Mouse (Mus musculus): ENCODE measurements around the gene Srrm1.
"Not testable (repeated sequence)": the region's sequence is repeated elsewhere in the genome, so short reads cannot be mapped to it uniquely, and the experiment has no call there.

Srrm1 gene

DNA sequence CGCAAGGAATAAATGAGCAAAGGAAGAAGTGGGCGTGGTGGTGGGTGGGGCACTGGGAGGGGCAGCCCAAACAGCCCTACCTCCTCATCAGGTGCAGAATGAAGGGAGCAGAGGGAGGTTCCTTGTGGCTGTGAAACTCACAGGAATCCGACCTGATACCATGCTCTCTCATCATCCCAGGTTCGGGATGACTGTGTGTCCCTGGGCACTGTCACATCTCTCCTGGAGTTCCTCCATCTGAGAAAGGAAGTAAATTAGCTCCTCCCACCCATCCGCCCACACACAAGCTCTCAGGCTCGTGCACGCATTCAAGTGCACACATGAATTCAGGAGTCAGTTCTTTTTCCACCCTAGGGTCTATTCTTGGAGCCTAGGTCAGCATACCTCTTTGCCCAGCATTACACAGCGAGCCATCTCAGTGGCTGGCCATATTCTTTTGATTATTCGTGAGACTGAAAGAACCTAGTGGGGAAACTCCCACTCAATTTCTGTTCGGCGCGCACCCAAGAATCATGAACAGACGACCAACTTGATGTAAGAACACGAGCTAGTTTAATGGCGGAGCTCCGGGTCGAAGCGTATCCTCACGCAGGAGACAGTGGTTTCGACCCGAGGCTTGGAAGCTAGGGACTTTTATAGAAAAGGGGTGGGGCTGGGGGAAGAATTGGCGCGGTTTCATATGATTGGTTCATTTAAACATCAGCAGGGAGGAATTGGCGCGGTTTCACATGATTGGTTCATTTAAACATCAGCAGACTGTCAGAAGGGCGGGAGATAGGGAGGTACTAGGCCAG, 52.7 kb downstream of the Srrm1 start:
- DNase-seq = no peak

DNA sequence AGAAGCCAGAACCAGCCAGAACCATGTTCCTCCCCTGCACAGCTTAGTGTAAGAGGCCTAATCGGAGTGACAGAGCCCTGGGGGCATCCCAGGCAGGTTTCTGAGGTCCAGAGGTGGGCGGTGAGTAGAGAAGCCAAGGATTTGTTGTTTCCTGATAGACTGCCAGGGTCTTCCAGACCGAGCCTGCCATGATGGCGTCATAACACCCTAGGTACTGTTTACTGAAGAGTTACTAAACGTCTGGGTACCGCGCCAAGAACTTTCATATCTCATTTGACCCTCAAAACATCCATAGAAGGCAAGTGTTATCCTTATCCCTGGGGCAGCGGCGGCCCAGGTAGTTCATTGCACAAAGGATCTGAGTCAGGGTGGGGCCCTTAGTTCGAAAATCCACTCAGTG, 54.4 kb downstream of the Srrm1 start:
- no peak for DNase-seq

DNA sequence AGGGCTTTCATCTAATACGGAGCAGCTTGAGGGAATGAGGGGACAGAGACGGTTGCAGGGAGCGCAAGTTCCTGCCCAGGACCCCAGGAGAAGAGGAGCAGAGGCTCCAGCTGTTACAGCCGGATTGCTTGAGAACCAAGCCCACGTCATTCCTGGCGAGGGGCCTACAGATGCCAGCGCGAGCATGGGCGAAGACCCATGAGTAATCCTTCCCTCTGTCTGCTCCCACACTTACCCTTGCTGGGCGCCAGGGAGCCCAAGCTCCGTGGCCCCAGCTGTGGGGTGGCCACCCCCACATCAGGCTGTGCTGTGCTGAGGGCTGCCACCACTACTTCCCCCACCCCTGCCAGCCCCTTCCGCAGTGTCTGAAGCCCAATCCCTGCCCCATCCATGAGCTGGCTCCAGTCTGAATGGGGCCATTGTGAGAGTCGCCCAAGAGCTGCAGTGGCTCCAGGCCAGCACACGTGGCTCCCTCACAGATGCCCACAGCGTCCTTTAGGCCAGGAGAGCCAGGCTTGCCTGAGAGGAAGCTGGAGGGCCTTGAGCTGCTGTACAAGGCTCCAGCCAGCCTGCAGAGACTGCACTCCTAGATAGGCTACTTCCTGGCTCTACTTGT, 55.1 kb downstream of the Srrm1 start:
- DNase-seq = no peak

DNA sequence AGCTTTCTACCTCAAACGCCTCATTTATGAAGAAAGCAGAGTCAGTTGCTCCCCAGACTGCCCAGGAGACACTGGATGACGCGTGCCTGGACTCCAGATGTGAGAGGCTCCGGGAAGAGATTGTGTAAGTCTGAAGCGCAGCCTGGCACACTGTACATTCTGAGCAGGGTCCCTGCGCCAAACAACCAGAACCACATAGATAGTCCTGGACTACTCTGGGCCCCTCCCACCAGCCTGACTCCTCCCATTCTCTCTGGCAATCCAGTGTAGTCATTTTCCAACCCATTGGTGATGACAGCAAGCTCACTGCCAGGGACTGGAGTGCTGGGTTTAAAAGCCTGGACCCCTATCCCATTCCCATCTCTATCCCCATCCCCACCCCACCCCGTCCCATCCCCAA, 56.0 kb downstream of the Srrm1 start:
- no peak for DNase-seq

DNA sequence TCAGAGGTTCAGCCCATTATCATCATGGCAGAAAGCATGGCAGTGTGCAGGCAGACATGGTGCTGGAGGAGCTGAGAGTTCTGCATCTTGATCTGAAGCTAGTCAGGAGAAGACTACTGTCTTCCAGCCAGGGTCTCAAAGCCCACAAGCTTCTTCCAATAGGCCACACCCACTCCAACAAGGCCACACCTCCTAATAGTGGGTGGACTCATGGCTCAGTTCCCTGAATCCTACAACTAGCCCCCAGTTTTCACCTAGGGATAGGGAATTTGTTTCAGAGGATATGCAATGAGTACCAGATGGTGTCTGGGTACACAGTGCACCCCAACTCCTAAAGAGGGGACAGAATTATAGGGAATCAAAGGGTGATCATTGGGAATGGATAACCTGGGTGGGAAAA, 56.6 kb downstream of the Srrm1 start:
- DNase-seq = no peak

DNA sequence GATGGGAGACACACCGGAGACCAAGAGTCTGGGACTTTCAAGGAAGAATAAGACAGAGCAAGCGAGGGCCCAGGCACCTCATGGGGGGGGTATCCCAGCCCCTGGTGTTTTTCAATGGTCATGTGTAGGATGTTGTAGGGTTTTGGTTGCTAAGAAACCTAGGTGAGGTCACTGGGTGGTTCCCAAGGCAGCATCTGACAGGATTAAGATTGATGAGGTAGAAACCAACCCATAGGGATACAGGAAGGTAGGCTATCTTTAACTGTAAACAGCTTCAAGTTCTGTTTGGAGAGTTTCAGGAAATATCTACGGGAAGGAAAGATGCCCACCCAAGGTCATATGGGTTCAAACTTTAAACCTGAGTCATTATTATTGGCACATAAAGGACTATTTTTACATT, 59.3 kb downstream of the Srrm1 start:
- DNase-seq = no peak

DNA sequence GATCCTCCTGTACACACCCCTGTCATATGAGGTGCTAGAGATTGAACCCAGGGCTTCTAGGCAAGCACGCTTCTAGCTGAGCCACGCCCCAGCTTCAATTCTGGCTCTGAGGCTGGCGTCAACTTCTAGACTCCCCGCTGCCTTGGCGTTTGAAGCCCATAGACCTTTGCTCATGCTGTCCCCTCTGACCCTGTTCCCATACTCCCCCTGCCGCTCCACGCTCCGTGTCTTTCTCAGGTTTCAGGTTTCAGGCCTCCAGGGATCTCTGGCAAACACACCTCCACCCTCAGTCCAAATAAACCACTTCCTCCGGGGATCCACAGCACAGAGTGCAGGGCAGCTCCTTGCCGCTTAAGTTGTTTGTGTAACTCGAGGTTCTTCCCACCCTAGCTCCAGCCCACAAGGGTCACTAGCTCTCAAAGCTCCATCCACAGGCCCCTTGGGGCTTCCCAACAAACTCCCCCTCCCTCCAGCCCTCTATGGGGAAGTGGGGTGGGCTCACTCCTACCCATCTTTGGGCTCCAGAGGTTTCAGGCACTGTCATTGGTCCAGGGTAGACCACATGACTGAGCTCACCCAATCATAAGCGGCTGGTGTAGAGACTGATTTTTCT, 60.5 kb downstream of the Srrm1 start:
- DNase-seq = peak; percentile 64

DNA sequence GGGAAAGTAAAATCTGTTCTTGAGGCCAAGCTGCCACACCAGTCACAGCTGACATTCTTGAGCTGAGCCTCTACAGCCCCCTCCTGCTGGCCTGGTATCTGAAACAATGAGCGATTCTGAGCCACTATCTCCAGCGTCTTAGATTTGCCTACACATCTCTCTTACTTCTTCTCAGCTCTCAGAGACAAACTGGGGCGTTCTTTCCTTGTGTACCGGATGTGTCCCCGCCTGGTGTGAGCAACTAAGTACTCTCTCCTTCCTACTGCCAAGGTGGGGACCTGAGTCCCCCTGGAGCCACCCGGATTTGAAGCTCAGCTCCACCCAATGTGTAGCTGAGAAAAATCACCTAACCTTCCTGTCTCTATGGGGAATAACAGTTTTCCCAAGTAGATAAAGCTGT, 61.3 kb downstream of the Srrm1 start:
- no peak for DNase-seq

DNA sequence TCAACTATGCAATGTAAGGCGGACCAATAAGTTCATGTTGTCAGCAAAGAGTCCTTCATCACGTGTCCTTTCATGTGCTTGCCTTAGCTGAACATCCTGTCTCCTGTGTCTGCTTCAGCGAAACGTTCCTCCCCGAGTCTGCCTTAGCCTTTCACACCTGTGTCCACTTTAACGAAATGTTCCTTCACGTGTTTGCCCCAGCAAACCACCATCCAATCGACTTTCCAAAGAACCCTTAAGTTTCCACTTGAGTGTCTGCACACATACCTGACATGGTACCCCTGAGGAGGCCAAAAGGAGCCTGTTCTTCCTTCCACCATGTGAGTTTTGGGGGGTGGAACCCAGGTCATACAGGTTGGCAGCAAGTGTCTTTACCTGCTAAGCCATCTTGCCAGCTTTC, 61.9 kb downstream of the Srrm1 start:
- DNase-seq = no peak

DNA sequence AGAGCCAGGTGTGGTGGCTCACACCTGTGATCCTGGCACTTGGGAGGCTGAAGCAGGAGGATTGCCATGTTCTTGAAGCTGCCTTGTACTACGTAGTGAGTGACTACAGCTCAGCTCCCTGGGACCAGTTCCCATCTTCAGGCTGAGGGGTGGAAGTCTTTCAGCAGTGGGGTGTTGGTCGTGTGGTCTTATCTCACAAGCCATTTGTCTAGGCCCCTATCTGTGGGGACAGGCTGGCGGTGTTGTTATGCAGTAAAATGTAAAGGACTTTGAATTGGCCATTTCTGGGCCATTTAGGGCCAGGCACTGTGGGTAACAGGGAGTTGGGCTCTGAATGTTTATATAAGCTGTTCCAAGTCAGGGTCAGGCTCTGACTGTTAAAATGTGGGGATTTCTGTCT, 65.1 kb downstream of the Srrm1 start:
- no peak for DNase-seq

DNA sequence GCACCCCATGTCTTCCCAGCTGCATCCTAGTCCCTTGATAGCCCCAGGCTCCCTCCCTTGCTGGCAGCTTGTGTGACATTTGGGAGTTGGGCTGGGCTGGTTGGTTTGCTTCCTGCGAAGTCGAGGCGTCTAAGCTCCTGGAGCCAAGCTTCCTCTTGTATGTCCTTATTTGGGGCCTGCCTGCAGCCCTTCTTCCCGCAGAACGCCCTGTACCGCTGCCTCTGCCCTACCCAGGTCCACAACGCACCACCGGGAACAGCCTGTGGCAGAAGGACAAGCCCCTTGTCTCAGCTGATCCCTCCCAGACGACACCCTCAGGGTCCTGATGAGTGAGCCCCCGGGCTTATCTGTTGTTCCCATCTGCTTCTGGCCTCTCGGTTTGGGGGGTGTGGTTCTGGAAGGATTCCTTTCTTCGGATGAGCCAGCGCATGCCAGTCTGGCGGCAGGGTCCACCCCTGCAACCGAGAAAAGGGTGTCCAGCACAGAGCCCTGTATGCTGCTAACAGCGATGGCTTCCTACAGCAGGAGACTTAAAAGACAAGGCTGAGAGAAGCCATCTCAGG, 66.2 kb downstream of the Srrm1 start:
- no peak for DNase-seq

DNA sequence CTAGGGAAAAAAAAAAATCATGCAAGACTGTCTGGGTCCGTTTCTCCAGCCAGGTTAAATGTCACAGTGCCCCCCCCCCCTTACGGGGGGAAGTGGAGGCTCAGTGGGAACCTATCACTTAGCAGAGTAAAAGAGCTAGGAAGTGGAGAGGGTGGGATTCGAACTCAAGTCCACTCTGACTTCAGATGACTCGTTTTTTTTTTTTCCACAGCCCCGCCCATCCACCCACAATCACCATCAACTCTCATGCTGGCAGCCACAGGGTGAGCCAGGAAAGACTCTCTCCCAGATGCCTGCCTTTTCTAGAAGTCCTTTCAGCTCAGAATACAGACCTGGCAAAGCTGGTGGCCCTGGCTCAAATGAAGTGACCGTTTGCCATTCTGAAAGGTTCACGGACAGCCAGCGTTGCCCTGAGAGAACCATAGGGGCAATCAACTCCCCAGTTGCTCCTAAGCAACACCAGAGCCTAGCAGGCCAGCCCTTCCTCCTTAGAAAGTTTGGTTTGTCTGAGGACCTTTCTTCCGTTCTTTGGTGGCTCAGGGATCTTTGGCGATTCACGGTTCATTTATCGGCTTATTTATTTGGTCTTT, 67.0 kb downstream of the Srrm1 start:
- DNase-seq = no peak

DNA sequence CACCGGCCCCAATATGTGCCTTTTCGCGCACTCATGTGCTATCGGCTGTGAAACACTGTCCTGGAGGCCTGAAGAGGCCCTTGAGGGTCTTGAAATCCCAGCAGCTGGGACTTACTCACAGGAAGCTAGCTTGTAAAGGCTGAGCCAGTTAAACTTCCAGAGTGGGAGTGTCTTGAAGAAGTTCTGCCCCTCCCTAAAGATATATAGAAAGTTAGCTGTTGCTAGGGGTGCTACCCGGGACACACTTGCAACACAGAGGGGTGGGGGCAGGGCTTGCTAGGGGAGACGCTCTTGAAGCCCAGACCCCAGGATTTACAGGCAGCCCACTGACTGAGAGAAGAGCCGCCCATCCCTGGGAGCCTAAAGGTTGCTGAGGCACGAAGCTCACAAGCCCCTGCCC, 67.7 kb downstream of the Srrm1 start:
- no peak for DNase-seq

DNA sequence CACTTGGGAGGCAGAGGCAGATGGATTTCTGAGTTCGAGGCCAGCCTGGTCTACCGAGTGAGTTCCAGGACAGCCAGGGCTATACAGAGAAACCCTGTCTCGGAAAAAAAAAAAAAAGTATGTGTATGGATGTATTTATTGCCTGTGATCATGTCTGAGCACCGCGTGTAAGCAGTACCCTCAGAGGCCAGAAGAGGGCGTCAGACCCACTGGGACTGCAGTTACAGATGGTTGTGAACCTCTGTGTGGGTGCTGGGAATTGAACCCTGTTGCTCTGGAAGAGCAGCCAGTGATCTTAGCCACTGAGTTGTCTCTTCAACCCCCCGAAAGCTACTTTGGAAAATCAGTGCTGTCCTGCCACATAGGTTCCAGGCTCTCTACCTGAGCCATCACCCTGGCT, 69.2 kb downstream of the Srrm1 start:
- no peak for DNase-seq

DNA sequence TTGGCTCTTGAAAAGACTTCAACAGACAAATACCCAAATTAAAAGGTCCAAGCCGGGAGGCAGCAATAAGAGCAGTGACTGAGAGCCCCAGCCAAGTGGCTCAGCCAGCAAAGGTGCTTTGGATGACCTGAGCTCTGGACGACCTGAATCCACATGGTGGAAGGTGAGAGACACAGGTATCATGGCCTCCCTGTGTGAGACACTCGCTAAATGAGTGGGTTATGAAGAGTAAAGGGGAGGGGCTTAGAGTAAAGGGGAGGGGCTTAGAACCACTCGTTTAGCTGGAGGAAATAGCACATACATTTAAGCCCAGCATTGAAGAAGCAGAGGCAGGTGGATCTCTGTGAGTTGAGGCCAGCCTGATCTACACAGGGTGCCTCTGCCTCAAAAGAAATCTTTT, 69.7 kb downstream of the Srrm1 start:
- DNase-seq = no peak

DNA sequence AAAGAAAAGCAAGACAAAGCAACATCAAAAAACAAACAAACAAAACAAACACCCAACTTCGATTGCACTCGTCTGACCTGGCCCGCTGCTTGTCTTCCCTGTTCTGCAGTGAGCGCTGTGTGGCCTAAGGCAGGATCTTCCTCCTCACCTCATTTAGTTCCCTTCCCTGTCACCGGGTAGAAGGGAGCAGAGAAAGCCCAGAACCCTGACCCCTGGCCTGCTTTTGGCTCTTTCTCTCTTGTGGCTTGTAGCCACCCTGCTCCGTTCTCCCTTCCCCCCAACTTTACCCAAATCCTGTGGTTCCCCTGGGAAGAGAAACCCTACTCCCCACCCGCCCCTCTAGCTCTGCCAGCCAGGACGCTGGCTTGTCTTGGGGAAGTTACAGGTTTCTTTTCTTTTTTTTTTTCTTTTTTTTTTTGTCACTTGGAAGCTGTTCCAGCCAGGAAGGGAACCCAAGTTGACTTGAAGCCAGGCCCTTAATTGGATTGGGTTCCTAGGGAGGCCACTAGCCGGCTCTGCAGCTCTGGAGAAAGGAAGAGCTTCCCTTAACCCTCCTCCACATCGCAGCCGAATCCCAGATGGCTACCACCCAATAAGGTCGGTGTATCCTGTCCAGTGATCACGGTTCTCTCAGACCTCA, 70.3 kb downstream of the Srrm1 start:
- peak; percentile 44 for DNase-seq

DNA sequence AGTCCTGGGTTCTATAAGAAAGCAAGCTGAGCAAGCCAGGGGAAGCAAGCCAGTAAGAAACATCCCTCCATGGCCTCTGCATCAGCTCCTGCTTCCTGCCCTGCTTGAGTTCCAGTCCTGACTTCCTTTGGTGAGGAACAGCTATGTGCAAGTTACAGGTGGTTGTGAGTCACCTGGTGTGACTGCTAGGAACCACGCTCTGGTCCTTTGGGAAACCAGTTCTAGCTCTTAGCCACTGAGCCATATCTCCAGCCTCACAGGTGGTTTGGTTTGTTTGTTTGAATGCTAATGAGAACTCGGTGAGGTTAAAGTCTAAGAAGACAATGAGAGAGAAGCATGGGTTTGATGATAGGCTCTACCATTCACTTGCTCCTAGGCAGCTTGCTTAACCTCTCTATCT, 73.1 kb downstream of the Srrm1 start:
- not testable (repeated sequence) for DNase-seq

DNA sequence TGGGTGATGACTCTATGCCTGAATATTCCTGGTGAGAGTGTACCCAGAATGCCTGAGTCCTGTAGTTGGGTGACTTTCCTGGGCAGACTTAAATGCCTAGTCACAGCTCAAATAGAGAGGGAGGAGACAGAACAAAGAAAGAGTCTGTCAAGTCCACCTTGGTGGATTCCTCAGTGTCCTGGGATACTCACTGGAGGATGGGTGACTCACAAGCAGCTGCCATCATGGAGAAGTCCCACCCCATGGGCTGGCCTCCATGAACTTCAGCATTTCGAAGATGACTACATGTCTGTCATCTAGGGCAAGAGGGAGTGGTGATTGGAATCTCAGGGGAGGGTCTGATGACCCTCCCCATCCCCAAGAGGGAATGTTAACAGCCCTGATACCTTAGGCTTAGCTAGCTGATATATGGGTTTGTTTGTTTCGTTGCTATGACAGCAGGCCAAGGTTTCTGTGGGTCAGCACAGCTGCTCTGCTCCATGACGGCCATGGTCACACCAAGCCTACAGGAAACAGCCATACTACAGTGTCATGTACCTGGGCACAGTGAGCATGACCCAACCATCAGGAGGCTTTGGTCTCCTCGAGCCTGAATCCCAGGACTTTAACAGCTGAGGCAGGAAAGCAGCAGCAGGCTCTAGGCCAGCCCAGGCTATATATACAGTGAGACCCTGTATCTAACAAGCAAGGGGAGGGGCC, 76.3 kb downstream of the Srrm1 start:
- DNase-seq = no peak

DNA sequence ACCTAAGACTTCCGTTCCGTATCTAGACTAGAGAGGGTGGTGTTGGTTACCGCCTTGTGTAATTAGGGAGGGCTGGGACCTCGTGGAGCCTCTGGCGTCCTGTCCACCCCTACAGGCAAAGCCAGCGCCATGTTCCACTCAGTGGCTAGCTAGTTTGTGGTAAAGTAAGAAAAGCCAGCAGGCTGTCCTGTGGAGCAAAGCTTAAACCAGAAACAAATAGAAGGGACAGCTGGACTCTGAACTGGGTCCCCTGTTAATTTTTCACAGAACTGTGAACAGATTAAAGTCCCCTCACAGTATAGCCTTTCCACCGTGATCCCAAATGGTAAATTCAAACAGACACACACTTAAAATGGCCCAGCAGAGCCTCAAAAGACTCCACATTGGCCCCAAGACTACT, 78.4 kb downstream of the Srrm1 start:
- DNase-seq = peak; percentile 51

DNA sequence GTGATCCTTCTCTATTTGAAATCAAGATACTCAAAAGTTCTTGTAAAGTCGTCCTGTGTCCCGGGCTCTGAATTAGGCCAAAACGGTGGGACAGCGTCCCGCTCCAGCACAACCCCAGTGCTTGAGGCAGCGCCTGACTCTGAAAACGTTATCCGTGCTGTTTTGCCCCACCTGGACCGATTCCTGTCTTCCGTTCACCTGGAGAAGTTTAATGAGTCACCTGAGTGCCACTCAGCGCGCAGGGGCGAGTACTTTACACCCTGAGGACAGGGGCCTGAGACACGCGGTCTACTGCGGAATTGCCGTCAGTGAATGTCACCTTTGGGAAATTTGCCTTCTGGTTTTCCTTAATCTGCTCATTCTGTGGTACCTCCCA, 79.8 kb downstream of the Srrm1 start:
- DNase-seq = peak; percentile 76

DNA sequence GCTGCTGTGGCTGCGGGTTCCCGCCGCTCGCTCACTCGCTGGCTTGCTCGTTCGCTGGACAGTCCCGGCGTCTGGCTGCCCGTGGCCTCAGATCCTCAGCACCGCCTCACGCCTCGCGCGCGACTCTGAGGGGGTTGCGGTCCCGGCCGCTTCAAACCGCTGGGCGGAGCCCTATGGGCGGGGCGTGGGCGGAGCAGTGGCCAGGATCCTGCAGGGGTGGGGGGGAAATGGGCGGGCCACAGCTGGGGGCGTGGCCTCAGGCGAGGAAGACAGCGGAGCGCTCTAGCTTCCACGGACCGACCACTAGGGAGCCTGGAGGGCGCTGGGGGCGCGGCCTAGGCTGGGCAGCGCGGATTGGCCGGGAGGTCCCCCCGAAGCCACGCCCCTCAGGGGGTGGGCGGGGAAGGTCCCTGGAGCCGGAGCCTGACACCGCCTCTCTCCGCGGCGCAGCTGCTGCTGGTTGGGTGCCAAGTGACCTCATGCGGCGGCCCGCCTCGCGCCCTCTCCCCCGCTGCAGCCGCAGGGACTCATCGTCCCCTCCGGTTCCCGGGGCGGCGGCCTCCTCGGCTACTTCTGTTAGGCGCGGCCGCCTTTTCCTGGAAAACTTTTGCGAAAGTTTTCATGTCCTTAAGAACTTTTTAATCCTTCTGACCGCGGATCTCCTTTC, 80.3 kb downstream of the Srrm1 start, which contains the start of gene Clic4:
TSS of gene Clic4 (minus strand) at position 175 of the 667 bp plus-strand sequence.
- DNase-seq = peak; percentile 100
